Mouse (Mus musculus) liver, embryonic 11.5 days (tissue): Measurements from ENCODE around the gene Dhx37. TPM values are rescaled to one million over a fixed set of nuclear protein-coding genes. Genes with fewer than 3 reads are reported as not detected.

Experiments
- ATAC-seq: fragments of 200-750 bp; cut with Nextera tagmentation; replicated peaks from 2 replicates; pipeline ENCODE4 v1.8.0; 2017; ENCODE audit warnings: moderate number of reproducible peaks, mild to moderate bottlenecking, moderate TSS enrichment, moderate library complexity; ENCODE audit not compliant: low FRiP score
- DNase-seq: peaks from one replicate; pipeline ENCODE4 v3.0.0-alpha.2; 2017; ENCODE audit warnings: low spot score
- H3K27ac ChIP-seq: fragments of 300-500 bp; sonication (generic); 2 replicates; pipeline ENCODE4 v1.5.1; 2014; ENCODE audit warnings: mild to moderate bottlenecking, low read depth, low read length, control low read depth
- H3K27me3 ChIP-seq: fragments of 300-500 bp; sonication (generic); replicated peaks from 2 replicates; pipeline ENCODE4 v1.6.1; 2014; ENCODE audit warnings: low read length, mixed read lengths; ENCODE audit not compliant: control insufficient read depth, insufficient read depth
- H3K36me3 ChIP-seq: fragments of 300-500 bp; sonication (generic); 2 replicates; pipeline ENCODE4 v1.6.1; 2014; ENCODE audit warnings: mild to moderate bottlenecking, low read length, moderate library complexity, mixed read lengths; ENCODE audit not compliant: control insufficient read depth, insufficient read depth
- H3K4me1 ChIP-seq: fragments of 300-500 bp; sonication (generic); replicated peaks from 2 replicates; pipeline ENCODE4 v1.6.1; 2014; ENCODE audit warnings: low read length, mixed read lengths; ENCODE audit not compliant: control insufficient read depth, insufficient read depth
- H3K4me2 ChIP-seq: fragments of 300-500 bp; sonication (generic); 2 replicates; pipeline ENCODE4 v1.6.1; 2014; ENCODE audit warnings: mild to moderate bottlenecking, control low read depth, moderate library complexity
- H3K4me3 ChIP-seq: fragments of 300-500 bp; sonication (generic); 2 replicates; pipeline ENCODE4 v1.5.1; 2014; ENCODE audit warnings: low read depth, low read length, control low read depth
- H3K9ac ChIP-seq: fragments of 300-500 bp; sonication (generic); 2 replicates; pipeline ENCODE4 v1.6.1; 2014; ENCODE audit warnings: low read depth, low read length, control low read depth
- H3K9me3 ChIP-seq: fragments of 300-500 bp; sonication (generic); 2 replicates; pipeline ENCODE4 v1.6.1; 2016; ENCODE audit warnings: low read length, inconsistent platforms, mixed read lengths; ENCODE audit not compliant: control insufficient read depth
- WGBS: fragments of 180-500 bp; shearing (Covaris S2); extraction: QIAGEN DNeasy Blood & Tissue Kit; methylation state at CpG from one replicate; pipeline ENCODE4 v1.1.7; 2014; 5-methylcytosine and 5-hydroxymethylcytosine counted together
- polyA plus RNA-seq: library from polyadenylated mRNA; unstranded; fragments of >200 nt; fragmentation: Nextera tagmentation; extraction: Ambion mirVana; gene quantifications from 2 replicates; pipeline ENCODE4 v1.2.1, GENCODE M21; 2014

Dhx37 gene
- polyA plus RNA-seq, 1 experiment from 2014 or later = 18.5 TPM

- peaks cover 20% of the 10 kb centered on the region for H3K4me1 ChIP-seq
- H3K9me3 ChIP-seq = no peaks in the 10 kb centered on the region
- no peaks in the 10 kb centered on the region for H3K27me3 ChIP-seq
- H3K36me3 ChIP-seq = no peaks in the 10 kb centered on the region
- H3K4me3 ChIP-seq = peak overlapping the region; percentile 71
- peak overlapping the region; percentile 81 for H3K9ac ChIP-seq
- H3K27ac ChIP-seq = peak overlapping the region; percentile 84
- DNase-seq (no peak), ATAC-seq (no peak)
- 2% methylated on average over 7 of the region's 7 CpGs for WGBS
- peak overlapping the region; percentile 96 for H3K4me2 ChIP-seq
Measured at GRCm38 (mm10) chr5:125404536-125404902, 29.4 kb downstream of the Dhx37 start.

GRCm38 (mm10) chr5:125403481-125404465 lies 30.1 kb downstream of the Dhx37 start:
- WGBS = 16% methylated on average over 31 of the region's 31 CpGs
- Histone ChIP-seq H3K9me3 (no peaks in the 10 kb centered on the region), H3K4me3 (peak overlapping the region; percentile 71), H3K9ac (peak overlapping the region; percentile 58), H3K4me2 (peak overlapping the region; percentile 96), H3K36me3 (no peaks in the 10 kb centered on the region), H3K27ac (no peak overlapping the region), H3K4me1 (peaks cover 20% of the 10 kb centered on the region), H3K27me3 (no peaks in the 10 kb centered on the region)
- DNase-seq = peak; percentile 82
- ATAC-seq = 0 out of 2 replicates have a peak, but pooled peaks have one; percentile 23

GRCm38 (mm10) chr5:125402991-125403390 lies 30.9 kb downstream of the Dhx37 start:
- Histone ChIP-seq H3K27ac (0 out of 2 replicates have a peak overlapping the region, but pooled peaks have one; percentile 32), H3K4me3 (peak overlapping the region; percentile 21; the same call in 1 of the 2 replicates), H3K27me3 (no peaks in the 10 kb centered on the region), H3K4me1 (peaks cover 13% of the 10 kb centered on the region), H3K4me2 (peak overlapping the region; percentile 45), H3K36me3 (no peaks in the 10 kb centered on the region), H3K9ac (no peak overlapping the region; the same call in 1 of the 2 replicates), H3K9me3 (no peaks in the 10 kb centered on the region)
- no peak for ATAC-seq
- no peak for DNase-seq
- 45% methylated on average over 6 of the region's 6 CpGs for WGBS

DNA sequence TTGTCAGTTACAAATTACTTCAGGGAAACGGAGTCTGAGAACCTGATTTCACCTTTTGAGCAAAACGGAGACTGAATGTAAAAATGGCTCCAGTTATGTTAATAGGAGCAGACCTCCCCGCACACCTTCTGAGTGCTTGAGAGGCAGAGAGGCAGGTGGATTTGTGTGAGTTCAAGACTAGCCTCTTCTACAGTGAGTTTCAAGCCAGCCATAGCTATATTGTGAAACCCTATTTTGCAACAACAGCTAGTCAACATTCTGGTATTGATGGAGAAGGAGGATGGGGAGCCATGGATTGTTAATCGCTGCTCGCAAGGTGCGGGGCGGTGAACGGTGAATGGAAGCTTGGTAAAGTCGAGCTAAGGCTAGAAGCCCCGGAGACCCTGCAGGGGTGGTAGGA lies 31.4 kb downstream of the Dhx37 start:
- 0 out of 2 replicates have a peak overlapping the region, but pooled peaks have one; percentile 32 for H3K27ac ChIP-seq
- no peaks in the 10 kb centered on the region for H3K9me3 ChIP-seq
- 51% methylated on average over 10 of the region's 10 CpGs for WGBS
- H3K27me3 ChIP-seq = no peaks in the 10 kb centered on the region
- ATAC-seq = no peak
- H3K4me2 ChIP-seq = peak overlapping the region; percentile 45
- H3K9ac ChIP-seq = no peak overlapping the region; the same call in 1 of the 2 replicates
- H3K4me1 ChIP-seq = peaks cover 11% of the 10 kb centered on the region
- no peaks in the 10 kb centered on the region for H3K36me3 ChIP-seq
- DNase-seq = no peak
- H3K4me3 ChIP-seq = peak overlapping the region; percentile 21; the same call in 1 of the 2 replicates

DNA sequence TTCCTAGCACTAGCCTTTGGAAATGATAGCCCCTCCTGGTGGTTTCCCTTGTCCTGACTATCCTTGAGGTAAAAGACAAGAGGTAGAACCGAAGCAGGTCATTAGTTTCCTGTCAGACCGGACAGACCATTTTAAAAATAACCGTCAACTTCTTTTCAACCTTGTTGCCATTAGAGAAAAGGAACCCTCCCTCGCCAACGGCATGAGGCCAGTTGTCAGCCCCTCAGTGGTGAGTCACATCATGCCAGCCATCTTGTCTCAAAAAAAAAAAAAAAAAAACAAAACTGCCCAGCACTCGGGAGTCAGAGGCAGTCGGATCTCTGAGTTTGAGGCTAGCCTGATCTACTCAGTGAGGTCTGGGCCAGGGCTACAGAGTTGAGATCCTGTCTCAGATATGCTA lies 33.0 kb downstream of the Dhx37 start:
- Histone ChIP-seq H3K4me1 (peaks cover 3% of the 10 kb centered on the region), H3K4me3 (no peak overlapping the region), H3K9ac (no peak overlapping the region), H3K27me3 (no peaks in the 10 kb centered on the region), H3K9me3 (no peaks in the 10 kb centered on the region), H3K4me2 (no peak overlapping the region), H3K27ac (no peak overlapping the region), H3K36me3 (no peaks in the 10 kb centered on the region)
- DNase-seq (no peak), ATAC-seq (no peak)
- WGBS = 38% methylated on average over 7 of the region's 7 CpGs

DNA sequence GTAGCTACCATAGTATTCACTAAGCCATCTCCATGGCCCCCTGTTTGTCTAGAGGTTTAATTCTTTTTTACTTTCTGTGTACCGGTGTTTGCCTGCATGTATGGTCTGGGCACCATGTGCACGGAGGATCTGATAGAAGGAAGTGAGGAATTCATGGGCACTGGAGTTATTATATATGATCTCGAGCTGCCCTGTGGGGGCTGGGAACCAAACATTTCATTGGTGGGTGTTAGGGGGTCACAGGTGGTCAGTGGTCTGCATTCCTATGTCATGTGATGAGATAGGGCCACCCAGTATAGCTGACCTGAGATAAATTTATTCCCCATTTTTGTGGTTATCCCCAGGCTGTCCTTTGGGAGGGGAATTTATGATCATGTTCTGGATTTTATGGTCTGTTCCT lies 38.9 kb downstream of the Dhx37 start:
- no peaks in the 10 kb centered on the region for H3K27me3 ChIP-seq
- H3K4me1 ChIP-seq = peaks cover 25% of the 10 kb centered on the region
- 70% methylated on average over 3 of the region's 3 CpGs for WGBS
- peak overlapping the region; percentile 68 for H3K4me2 ChIP-seq
- DNase-seq = no peak
- H3K36me3 ChIP-seq = no peaks in the 10 kb centered on the region
- H3K27ac ChIP-seq = peak overlapping the region; percentile 99
- H3K9ac ChIP-seq = no peak overlapping the region
- no peaks in the 10 kb centered on the region for H3K9me3 ChIP-seq
- H3K4me3 ChIP-seq = peak overlapping the region; percentile 44; the same call in 1 of the 2 replicates
- no peak for ATAC-seq

DNA sequence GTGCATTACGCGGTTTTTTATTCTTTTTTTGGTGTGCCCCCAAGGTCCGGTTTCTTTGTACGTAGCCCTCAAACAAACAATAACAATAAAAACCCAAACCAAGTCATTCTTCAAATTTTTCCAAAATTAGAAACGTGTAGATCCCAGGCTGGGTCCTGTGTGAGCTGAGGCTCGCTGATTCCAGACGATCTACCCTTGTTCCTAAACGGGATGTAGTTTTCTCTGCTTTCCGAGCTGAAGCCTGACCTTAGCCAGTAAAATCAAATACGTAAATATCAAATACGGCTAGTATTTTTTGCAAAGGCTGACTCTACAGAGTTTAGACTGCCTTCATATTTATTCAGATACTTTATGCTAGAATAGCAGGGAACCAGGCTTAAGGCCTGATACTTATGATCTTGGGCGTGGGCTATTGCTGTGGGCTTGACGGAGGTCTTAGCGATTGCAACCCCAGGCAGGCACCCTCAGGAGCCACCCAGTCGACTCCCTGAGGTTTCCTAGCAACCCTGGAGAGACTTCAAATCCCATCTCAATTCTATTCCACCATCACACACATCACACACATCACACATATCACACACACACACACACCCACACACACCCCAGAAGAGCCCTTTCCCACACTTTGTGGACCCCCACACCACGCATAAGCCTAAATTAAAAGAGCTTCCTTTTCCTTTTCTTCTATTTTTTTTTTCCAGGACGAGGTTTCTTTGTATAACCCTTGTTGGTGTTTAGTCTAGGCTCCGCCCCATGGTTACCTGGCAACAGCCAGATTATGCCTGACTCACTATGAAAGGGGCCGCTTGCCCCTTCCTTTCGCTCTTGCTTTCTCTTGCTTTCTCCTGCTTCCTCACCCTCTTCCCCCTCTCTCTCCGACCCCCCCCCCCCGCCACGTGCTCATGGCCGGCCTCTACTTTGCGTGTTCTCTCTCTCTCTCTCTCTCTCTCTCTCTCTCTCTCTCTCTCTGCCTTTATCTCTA lies 40.0 kb downstream of the Dhx37 start:
- DNase-seq = peak; percentile 71
- Histone ChIP-seq H3K27me3 (no peaks in the 10 kb centered on the region), H3K4me2 (peak overlapping the region; percentile 68), H3K9me3 (no peaks in the 10 kb centered on the region), H3K9ac (peak overlapping the region; percentile 72), H3K36me3 (no peaks in the 10 kb centered on the region), H3K27ac (peak overlapping the region; percentile 99), H3K4me3 (peak overlapping the region; percentile 44), H3K4me1 (peaks cover 25% of the 10 kb centered on the region)
- 20% methylated on average over 23 of the region's 25 CpGs for WGBS
- ATAC-seq = peak; percentile 44; the same call in 1 of the 2 replicates

DNA sequence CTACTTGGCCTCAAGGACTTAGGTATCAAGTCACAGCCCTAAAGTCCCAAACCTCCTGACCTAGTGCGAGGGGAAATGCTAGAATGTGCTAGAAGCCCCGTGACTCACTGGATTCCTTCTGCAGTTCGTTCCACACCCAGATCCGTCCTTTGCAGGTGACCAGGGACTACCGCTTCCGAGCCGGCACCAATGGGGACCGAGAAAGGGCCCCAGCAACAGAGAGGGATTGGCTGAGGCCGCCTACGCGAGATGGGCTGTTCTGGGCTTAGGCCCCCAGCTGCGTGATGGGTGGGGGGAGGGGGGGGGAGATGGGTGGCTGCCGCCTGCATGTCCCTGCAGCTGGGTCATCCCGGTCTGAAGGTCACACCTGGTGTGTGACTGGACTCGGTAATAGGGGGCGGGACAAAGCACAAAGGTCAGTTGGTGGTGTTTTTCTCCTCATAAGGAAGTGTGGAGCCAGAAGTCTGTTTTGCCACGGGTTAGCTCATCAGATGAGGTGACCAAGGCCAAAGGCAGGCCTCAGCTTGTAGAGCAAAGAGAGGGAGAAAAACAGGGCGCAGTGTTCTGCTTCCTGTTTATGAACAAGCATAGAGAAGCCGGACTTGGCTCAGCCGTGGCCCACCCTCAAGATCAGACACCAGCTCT lies 40.8 kb downstream of the Dhx37 start:
- H3K4me1 ChIP-seq = peaks cover 31% of the 10 kb centered on the region
- no peaks in the 10 kb centered on the region for H3K27me3 ChIP-seq
- peak overlapping the region; percentile 99 for H3K27ac ChIP-seq
- H3K36me3 ChIP-seq = peaks cover 5% of the 10 kb centered on the region; the same call in 1 of the 2 replicates
- H3K9ac ChIP-seq = peak overlapping the region; percentile 73
- peak overlapping the region; percentile 44 for H3K4me3 ChIP-seq
- WGBS = under 1% methylated on average over 20 of the region's 20 CpGs
- H3K9me3 ChIP-seq = no peaks in the 10 kb centered on the region
- ATAC-seq (peak; percentile 92), DNase-seq (peak; percentile 87)
- peak overlapping the region; percentile 68 for H3K4me2 ChIP-seq
